Mouse (Mus musculus) liver, embryonic 14.5 days (tissue): ENCODE results near the gene Letm1.

Experiments
- CTCF ChIP-seq: IDR thresholded peaks from 2 replicates; pipeline ENCODE4 v1.5.1; 2016; ENCODE audit warnings: antibody characterized with exemption, low read depth, control low read depth
- EP300 ChIP-seq: IDR thresholded peaks from 2 replicates; pipeline ENCODE4 v1.6.1; 2016; ENCODE audit warnings: antibody characterized with exemption, low read depth

GRCm38 (mm10) chr5:33689852-33690645 lies 92.6 kb downstream of the Letm1 start:
- TF ChIP-seq EP300 (no peak), CTCF (no peak)
